Mouse (Mus musculus) ES-Bruce4 (cell line): ENCODE measurements at regions not wholly inside any gene's neighbourhood (a gene's known extent, or its start where the extent isn't known, plus 50 kb on each side); places are given as distances from the start of the nearest gene placed in this dataset.

Source experiments
- H3K27ac ChIP-seq: 2 replicates; pipeline ENCODE4 v1.5.1; 2012; ENCODE audit warnings: low read length, inconsistent platforms; ENCODE audit not compliant: insufficient read depth
- H3K27me3 ChIP-seq: 2 replicates; pipeline ENCODE4 v1.6.1; 2012; ENCODE audit warnings: mild to moderate bottlenecking, low read length, inconsistent platforms; ENCODE audit not compliant: control insufficient read depth, poor library complexity, insufficient read depth, severe bottlenecking
- H3K36me3 ChIP-seq: 2 replicates; pipeline ENCODE4 v1.6.1; 2012; ENCODE audit warnings: inconsistent platforms, mild to moderate bottlenecking, low read length, moderate library complexity; ENCODE audit not compliant: control insufficient read depth, poor library complexity, insufficient read depth, severe bottlenecking
- H3K4me1 ChIP-seq: one replicate; pipeline ENCODE4 v1.8.1; 2011; ENCODE audit warnings: low read length; ENCODE audit not compliant: control insufficient read depth, insufficient read depth
- H3K4me3 ChIP-seq: 2 replicates; pipeline ENCODE4 v1.5.1; 2011; ENCODE audit warnings: low read depth, mild to moderate bottlenecking, low read length
- H3K9ac ChIP-seq: 2 replicates; pipeline ENCODE4 v1.6.1; 2012; ENCODE audit warnings: low read depth, mild to moderate bottlenecking, inconsistent platforms; ENCODE audit not compliant: poor library complexity, severe bottlenecking
- H3K9me3 ChIP-seq: replicated peaks from 2 replicates; pipeline ENCODE4 v1.6.1; 2012; ENCODE audit warnings: mild to moderate bottlenecking, low read length, inconsistent platforms; ENCODE audit not compliant: control insufficient read depth, poor library complexity, insufficient read depth, severe bottlenecking
- CTCF ChIP-seq: IDR thresholded peaks from one replicate; pipeline ENCODE4 v1.8.1; 2011; ENCODE audit warnings: low read depth, low read length
- EP300 ChIP-seq: IDR thresholded peaks from 2 replicates; pipeline ENCODE4 v1.6.1; 2011; ENCODE audit warnings: low read depth, low read length; ENCODE audit not compliant: insufficient read depth
- POLR2A ChIP-seq: IDR thresholded peaks from one replicate; pipeline ENCODE4 v1.8.1; 2011; ENCODE audit warnings: low read length; ENCODE audit not compliant: insufficient read depth

DNA sequence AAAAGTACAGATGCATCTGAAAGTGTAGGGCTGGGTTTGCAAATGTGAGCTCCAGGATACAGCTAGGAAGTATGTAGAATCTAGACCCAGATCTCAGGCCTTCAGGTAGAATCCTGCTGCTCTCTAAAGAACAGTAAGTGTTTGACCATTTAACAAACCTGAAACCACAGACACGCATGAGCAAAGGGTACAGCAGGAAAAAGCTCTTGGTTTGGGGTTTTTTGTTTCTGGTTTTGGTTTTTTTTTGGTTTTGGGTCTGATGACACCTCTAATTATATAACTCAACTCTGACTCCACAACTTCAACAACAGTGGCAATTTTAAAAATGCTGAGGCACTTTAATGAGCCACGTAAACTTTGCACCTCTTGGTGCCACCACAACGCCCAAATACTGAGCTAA is 165.3 kb upstream of the Smim15 start:
- Histone ChIP-seq H3K36me3 (no peaks in the 10 kb centered on the region), H3K9ac (no peak overlapping the region), H3K4me3 (no peak overlapping the region), H3K27me3 (no peaks in the 10 kb centered on the region), H3K27ac (no peak overlapping the region), H3K9me3 (peaks cover 5% of the 10 kb centered on the region; the same call in 1 of the 2 replicates), H3K4me1 (no peaks in the 10 kb centered on the region)
- no peak for TF ChIP-seq CTCF
- TF ChIP-seq POLR2A, result no peak
- TF ChIP-seq EP300, result no peak

DNA sequence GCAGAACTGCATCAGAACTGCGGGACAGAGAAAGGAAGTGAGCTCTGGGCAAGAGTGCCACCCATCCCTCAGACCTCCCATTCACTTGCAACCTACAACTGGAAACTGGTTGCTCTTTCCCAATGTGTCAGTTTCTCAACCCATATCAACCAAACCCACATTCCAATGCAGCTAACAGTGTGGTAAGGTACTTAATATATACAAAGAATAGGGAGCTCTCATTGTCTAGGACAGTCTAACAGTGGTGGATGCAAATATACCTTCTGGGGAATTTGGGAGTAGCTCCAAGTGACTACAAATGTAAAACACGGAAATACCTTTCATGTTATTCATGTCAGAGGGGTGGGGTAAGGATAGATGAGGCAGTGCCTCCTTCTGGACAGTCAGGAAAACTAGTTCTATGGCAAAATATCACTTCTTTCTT is 171.0 kb upstream of the Smim15 start:
- H3K36me3 ChIP-seq, result no peaks in the 10 kb centered on the region
- no peaks in the 10 kb centered on the region for H3K27me3 ChIP-seq
- H3K9me3 ChIP-seq, result no peaks in the 10 kb centered on the region
- H3K9ac ChIP-seq, result no peak overlapping the region
- no peak for TF ChIP-seq EP300
- no peak overlapping the region for H3K27ac ChIP-seq
- H3K4me1 ChIP-seq, result no peaks in the 10 kb centered on the region
- no peak overlapping the region for H3K4me3 ChIP-seq

DNA sequence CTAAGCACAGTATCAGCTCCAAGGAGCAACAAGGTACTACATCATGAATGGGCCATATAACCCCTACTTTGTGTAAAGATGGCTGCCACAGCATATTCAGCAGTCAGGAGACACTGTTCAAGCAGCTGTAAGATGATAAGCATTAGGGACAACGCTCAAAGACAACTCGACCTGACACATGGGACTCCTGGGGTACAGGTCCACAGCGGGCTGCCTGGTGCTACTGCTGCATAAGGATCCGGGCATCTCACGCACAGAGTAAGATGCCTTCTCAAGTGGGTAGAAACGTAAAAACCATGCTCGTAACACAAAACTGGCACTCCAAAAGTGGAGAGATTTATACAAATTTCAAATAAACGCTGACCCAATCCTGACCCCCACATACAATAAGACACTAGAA is 171.7 kb upstream of the Smim15 start:
- H3K36me3 ChIP-seq, result no peaks in the 10 kb centered on the region

DNA sequence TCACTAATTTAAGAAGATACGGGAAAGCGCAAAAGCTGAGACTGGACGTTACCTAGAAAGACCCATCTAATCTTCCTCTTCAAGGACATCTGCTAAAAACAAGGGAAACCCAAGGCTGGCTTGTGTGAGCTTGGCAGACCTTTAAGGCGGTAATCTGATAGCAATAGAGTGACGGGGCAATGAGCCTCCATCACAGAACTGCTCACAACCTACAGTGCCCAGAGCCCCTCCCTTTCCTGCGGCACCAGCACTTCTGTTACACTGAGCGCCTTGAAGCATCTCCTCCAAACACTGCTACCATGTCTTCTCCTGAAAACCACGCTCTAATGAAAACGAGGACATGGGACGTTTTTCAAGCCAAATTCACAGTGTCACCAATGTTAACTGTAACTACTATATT is 172.1 kb upstream of the Smim15 start:
- H3K27me3 ChIP-seq, result no peaks in the 10 kb centered on the region
- no peaks in the 10 kb centered on the region for H3K4me1 ChIP-seq
- no peak overlapping the region for H3K27ac ChIP-seq
- no peak overlapping the region for H3K9ac ChIP-seq
- no peaks in the 10 kb centered on the region for H3K9me3 ChIP-seq
- no peaks in the 10 kb centered on the region for H3K36me3 ChIP-seq
- no peak overlapping the region for H3K4me3 ChIP-seq
- TF ChIP-seq CTCF, result no peak
- no peak for TF ChIP-seq POLR2A
- no peak for TF ChIP-seq EP300

More for the DNA sequence above, 171.7 kb upstream of the Smim15 start:
- Histone ChIP-seq H3K4me1 (no peaks in the 10 kb centered on the region), H3K4me3 (no peak overlapping the region), H3K27me3 (no peaks in the 10 kb centered on the region), H3K9ac (no peak overlapping the region), H3K27ac (no peak overlapping the region), H3K9me3 (no peaks in the 10 kb centered on the region)
- TF ChIP-seq EP300, result no peak
- no peak for TF ChIP-seq CTCF
- no peak for TF ChIP-seq POLR2A

DNA sequence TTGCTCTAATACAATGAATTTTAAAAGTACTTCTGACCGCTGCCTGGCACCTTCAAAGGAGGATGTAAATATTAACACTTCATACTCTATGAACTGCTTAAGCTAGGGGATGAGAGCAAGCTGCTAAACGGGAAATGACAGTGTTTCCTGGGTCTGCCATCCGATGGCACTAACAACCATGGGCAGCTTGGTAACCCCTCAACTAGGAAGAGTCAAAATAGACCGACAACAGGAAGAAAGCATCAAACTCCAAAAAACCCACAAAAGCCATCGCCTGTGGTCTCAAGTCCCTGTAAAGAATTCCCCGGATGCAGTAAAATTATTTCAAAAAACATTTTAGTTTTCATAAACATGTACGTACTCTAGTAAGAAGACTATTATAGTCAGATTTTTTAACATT is 175.3 kb upstream of the Smim15 start:
- Histone ChIP-seq H3K9ac (no peak overlapping the region), H3K4me1 (no peaks in the 10 kb centered on the region), H3K27me3 (no peaks in the 10 kb centered on the region), H3K9me3 (no peaks in the 10 kb centered on the region), H3K27ac (no peak overlapping the region), H3K4me3 (no peak overlapping the region), H3K36me3 (no peaks in the 10 kb centered on the region)
- TF ChIP-seq POLR2A (no peak), CTCF (no peak), EP300 (no peak)

DNA sequence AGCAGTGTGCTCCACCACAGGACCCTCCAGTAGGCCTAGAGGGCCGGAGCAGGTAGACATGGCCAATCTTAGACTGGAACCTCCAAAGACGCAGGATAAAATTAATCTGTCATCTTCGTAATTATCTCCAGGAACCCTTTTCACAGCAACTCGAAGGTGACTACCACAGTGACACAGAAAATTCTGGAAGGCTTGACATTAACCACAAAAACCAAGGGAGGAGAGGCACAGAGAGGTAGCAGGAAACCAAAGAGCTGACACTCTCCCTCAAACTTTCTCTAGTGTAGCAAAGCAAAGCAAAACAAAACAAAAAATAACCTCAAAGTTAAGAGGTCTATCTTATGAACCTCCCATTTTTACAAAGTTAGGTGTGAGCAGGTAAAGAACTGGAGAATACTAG is 177.4 kb upstream of the Smim15 start:
- Histone ChIP-seq H3K4me1 (no peaks in the 10 kb centered on the region), H3K27ac (no peak overlapping the region), H3K4me3 (no peak overlapping the region), H3K9ac (no peak overlapping the region), H3K27me3 (no peaks in the 10 kb centered on the region), H3K36me3 (no peaks in the 10 kb centered on the region), H3K9me3 (no peaks in the 10 kb centered on the region)
- TF ChIP-seq POLR2A (no peak), CTCF (no peak), EP300 (no peak)
